Mouse (Mus musculus): Measurements from ENCODE around the gene Tmem126a. TPM values are rescaled to one million over a fixed set of nuclear protein-coding genes. Genes with fewer than 3 reads are reported as not detected.

The Tmem126a gene
- total RNA-seq, 1 experiment from 2014 or later = 13.7 TPM

DNA sequence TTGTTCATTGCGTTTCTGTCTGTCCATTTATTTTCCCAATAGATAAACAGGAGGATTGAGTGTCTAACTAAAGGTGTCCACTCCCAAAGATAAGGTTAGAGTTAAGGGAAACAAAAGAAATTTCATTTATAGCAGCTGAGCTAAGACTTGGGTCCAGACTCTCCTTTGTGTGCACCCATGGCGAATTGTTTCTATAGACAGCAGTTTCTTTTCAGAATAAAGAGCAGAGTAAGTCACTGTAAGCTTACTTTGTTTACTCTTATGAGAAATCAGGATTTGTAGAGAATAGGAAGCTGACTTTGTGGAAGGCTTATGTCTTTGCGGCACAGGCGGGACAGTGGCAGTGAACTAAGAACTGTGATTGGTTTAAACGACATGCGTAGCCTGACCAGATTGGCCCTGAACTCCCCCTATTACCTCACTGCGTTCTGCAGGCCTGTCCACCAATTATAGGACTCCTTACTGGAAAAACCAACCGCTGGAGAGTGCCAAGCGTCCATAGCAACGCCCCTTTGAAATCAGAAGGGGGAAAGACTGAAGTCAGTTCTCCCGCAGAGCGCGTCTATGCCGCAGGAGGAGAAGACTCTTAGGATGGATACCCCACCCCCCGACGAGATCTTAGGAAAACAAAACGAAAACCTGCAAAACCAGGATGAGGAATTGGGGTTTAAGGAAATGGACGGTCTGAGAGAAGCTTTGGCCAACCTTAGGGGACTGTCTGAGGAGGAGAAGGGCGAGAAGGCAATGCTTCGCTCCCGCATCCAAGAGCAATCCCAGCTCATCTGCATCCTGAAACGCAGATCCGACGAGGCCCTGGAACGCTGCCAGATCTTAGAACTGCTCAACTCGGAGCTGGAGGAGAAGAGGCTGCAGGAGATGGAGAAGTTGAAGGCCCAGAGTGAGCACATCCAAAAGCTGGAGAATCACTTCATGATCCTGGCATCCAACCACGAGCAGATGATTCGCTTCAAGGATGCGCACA lies 30.7 kb downstream of the Tmem126a start, which contains the start of gene Ccdc89:
Gene Ccdc89, plus strand, starts transcription at position 558 of the 982 bp plus-strand sequence.
- ATAC-seq (ENCODE audit: extremely low read depth, insufficient number of reproducible peaks, low FRiP score, poor library complexity, severe bottlenecking) = peak; percentile 74

DNA sequence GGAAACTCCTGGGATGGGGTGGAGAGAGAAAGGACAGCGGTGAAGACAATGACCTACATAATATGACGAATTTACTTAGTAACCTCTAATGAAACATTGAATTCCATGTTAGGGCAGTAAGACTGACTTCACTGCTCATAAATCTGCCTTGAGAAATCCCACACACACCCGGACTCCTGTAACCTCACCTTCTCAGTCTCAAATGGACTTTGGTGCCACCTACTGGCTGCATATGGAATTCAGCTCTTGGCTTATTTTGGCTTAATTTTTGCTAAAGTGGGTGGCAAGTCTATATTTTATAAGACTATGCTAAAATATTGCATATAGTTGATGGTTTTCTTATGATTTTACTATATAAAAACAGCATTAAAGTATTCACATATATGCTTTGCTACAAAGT lies 47.1 kb downstream of the Tmem126a start:
- ATAC-seq (ENCODE audit: extremely low read depth, insufficient number of reproducible peaks, low FRiP score, poor library complexity, severe bottlenecking) = 0 out of 2 replicates have a peak, but pooled peaks have one; percentile 56

Other genes starting within 250 kb of the Tmem126a start
- gene Ccdc83, start 191.5 kb downstream of the Tmem126a start, total RNA-seq (2017) = 0.25 TPM in 1 of 2 replicates, not detected in the other
- 2.7 and 5.0 TPM in 2 replicates for gene Sytl2, start 155.0 kb downstream of the Tmem126a start, total RNA-seq (2017)
- gene Ccdc89, start 30.7 kb downstream of the Tmem126a start, total RNA-seq (2017) = not detected in 2 replicates
- 128 and 129 TPM in 2 replicates for gene Crebzf, start 14.5 kb downstream of the Tmem126a start, total RNA-seq (2017)
- 13.1 and 16.3 TPM in 2 replicates for gene Tmem126b, start 18.8 kb upstream of the Tmem126a start, total RNA-seq (2017)
- 1.7 and 2.2 TPM in 2 replicates for gene Dlg2, start 19.4 kb upstream of the Tmem126a start, total RNA-seq (2017)